Mouse (Mus musculus) stomach, embryonic 14.5 days (tissue): Measurements from ENCODE around the gene Lsm4. TPM values are rescaled to one million over a fixed set of nuclear protein-coding genes. Genes with fewer than 3 reads are reported as not detected.

Experiments used
- ATAC-seq: fragments of 200-750 bp; cut with Nextera tagmentation; 2 replicates; pipeline ENCODE4 v1.8.0; 2017; ENCODE audit warnings: low read depth, moderate TSS enrichment; ENCODE audit not compliant: insufficient number of reproducible peaks, insufficient read depth, low FRiP score
- H3K27ac ChIP-seq: fragments of 300-500 bp; sonication (generic); 2 replicates; pipeline ENCODE4 v1.5.1; 2014; ENCODE audit warnings: mild to moderate bottlenecking, low read length, moderate library complexity, mixed read lengths
- H3K27me3 ChIP-seq: fragments of 300-500 bp; sonication (generic); 2 replicates; pipeline ENCODE4 v1.6.1; 2014; ENCODE audit warnings: low read length, control low read depth, mixed read lengths; ENCODE audit not compliant: control insufficient read depth, insufficient read depth
- H3K36me3 ChIP-seq: fragments of 300-500 bp; sonication (generic); 2 replicates; pipeline ENCODE4 v1.6.1; 2014; ENCODE audit warnings: mild to moderate bottlenecking, control low read depth, low read length, moderate library complexity, mixed read lengths; ENCODE audit not compliant: control insufficient read depth, insufficient read depth
- H3K4me1 ChIP-seq: fragments of 300-500 bp; sonication (generic); 2 replicates; pipeline ENCODE4 v1.6.1; 2014; ENCODE audit warnings: low read length, control low read depth, mixed read lengths; ENCODE audit not compliant: control insufficient read depth, insufficient read depth
- H3K4me2 ChIP-seq: fragments of 300-500 bp; sonication (generic); replicated peaks from 2 replicates; pipeline ENCODE4 v1.6.1; 2014; ENCODE audit warnings: low read depth, low read length, control low read depth
- H3K4me3 ChIP-seq: fragments of 300-500 bp; sonication (generic); 2 replicates; pipeline ENCODE4 v1.5.1; 2014; ENCODE audit warnings: low read depth, low read length, control low read depth
- H3K9ac ChIP-seq: fragments of 300-500 bp; sonication (generic); replicated peaks from 2 replicates; pipeline ENCODE4 v1.6.1; 2014; ENCODE audit warnings: low read depth, mild to moderate bottlenecking, control low read depth, low read length, moderate library complexity, mixed read lengths
- H3K9me3 ChIP-seq: fragments of 300-500 bp; sonication (generic); 2 replicates; pipeline ENCODE4 v1.6.1; 2016; ENCODE audit warnings: low read depth, low read length, control low read depth; ENCODE audit not compliant: control insufficient read depth
- WGBS: fragments of 180-500 bp; shearing (Covaris S2); extraction: QIAGEN DNeasy Blood & Tissue Kit; methylation state at CpG from one replicate; pipeline ENCODE4 v1.1.7; 2014; 5-methylcytosine and 5-hydroxymethylcytosine counted together
- polyA plus RNA-seq: library from polyadenylated mRNA; unstranded; fragments of >200 nt; fragmentation: Nextera tagmentation; extraction: Ambion mirVana; gene quantifications from 2 replicates; pipeline ENCODE4 v1.2.1, GENCODE M21; 2014

Lsm4 gene
- polyA plus RNA-seq, 1 experiment from 2014 or later: 244 TPM

DNA sequence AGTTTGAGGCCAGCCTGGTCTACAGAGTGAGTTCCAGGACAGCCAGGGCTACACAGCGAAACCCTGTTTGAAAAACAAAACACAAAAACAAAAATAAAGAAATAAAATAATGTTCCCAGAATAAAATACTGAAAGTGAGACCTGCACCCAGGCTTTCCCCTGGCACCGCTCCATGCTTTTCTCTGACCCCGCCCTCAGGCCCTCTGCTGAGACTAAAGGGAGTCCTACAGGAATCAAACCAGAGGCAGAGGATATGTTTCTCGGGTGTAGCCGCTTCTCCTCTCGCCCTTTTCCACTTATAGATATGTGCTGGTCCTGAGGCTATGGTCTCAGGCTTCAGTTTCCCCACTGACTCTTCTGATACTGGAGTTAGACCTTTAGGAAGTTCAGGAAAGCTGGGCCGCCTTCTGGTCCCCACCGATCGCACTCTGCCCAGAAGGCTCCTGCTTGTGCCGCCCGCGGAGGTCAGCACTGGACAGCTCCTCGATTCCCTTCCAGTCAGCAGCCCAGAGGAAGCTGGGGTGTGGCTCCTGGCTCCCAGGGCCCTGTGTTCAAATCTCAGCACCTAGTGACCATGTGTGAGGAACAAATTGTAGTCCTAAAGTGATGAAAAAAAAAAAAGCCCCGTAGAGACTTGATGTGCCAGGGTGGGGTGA lies 52.9 kb downstream of the Lsm4 start:
- no peak for ATAC-seq
- WGBS: 24% methylated on average over 14 of the region's 14 CpGs
- no peak overlapping the region for H3K4me3 ChIP-seq
- H3K9ac ChIP-seq: no peak overlapping the region
- no peaks in the 10 kb centered on the region for H3K36me3 ChIP-seq
- H3K27ac ChIP-seq: no peak overlapping the region
- H3K27me3 ChIP-seq: 0 out of 2 replicates have a peak, but pooled peaks cover 4% of the 10 kb centered on the region
- no peaks in the 10 kb centered on the region for H3K4me1 ChIP-seq
- H3K9me3 ChIP-seq: no peaks in the 10 kb centered on the region
- no peak overlapping the region for H3K4me2 ChIP-seq

DNA sequence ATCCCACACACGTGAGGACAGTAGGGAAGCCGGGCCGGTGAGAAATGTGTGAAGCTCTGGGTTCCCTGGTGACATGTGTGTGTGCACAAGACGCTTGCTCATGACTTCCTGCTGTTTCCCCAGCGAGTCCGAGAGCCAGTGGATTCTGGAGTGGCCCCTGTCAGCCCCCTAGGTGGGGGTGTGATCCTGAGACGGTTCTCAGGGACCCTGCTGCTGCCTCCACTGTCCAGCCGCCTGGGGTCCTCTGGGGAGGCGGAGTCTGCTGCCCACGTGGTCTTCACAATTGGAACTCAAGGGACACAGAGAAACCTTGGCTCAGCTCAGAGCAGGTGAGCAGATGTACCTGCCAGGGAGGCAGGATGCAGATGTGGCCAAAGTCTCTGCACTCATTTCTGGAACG lies 53.7 kb downstream of the Lsm4 start:
- no peaks in the 10 kb centered on the region for H3K36me3 ChIP-seq
- H3K4me3 ChIP-seq: no peak overlapping the region
- H3K27ac ChIP-seq: no peak overlapping the region
- H3K9me3 ChIP-seq: no peaks in the 10 kb centered on the region
- H3K9ac ChIP-seq: no peak overlapping the region
- ATAC-seq: no peak
- H3K4me1 ChIP-seq: no peaks in the 10 kb centered on the region
- H3K27me3 ChIP-seq: 0 out of 2 replicates have a peak, but pooled peaks cover 4% of the 10 kb centered on the region
- 43% methylated on average over 11 of the region's 11 CpGs for WGBS
- H3K4me2 ChIP-seq: no peak overlapping the region

Other genes with a start within 250 kb of the Lsm4 start
- 21.6 and 23.0 TPM in 2 replicates for gene Crtc1, start 233.7 kb upstream of the Lsm4 start, polyA plus RNA-seq
- 20.9 and 22.1 TPM in 2 replicates for gene Klhl26, start 196.3 kb upstream of the Lsm4 start, polyA plus RNA-seq
- gene Tmem59l, start 185.9 kb upstream of the Lsm4 start, polyA plus RNA-seq: 4.8 and 6.4 TPM in 2 replicates
- 1.6 and 1.8 TPM in 2 replicates for gene Crlf1, start 180.1 kb upstream of the Lsm4 start, polyA plus RNA-seq
- 132 and 149 TPM in 2 replicates for gene Rex1bd, start 166.5 kb upstream of the Lsm4 start, polyA plus RNA-seq
- gene Uba52, start 162.4 kb upstream of the Lsm4 start, polyA plus RNA-seq: 1,056 and 1,119 TPM in 2 replicates
- gene Fkbp8, start 145.5 kb upstream of the Lsm4 start, polyA plus RNA-seq: 258 and 281 TPM in 2 replicates
- gene Kxd1, start 145.3 kb upstream of the Lsm4 start, polyA plus RNA-seq: 58.9 and 72.3 TPM in 2 replicates
- 17.1 and 17.9 TPM in 2 replicates for gene Ell, start 133.8 kb upstream of the Lsm4 start, polyA plus RNA-seq
- gene Isyna1, start 78.9 kb upstream of the Lsm4 start, polyA plus RNA-seq: 81.3 and 82.4 TPM in 2 replicates
- 121 and 122 TPM in 2 replicates for gene Ssbp4, start 64.4 kb upstream of the Lsm4 start, polyA plus RNA-seq
- 1.9 and 2.9 TPM in 2 replicates for gene Lrrc25, start 57.1 kb upstream of the Lsm4 start, polyA plus RNA-seq
- 0.17 and 0.24 TPM in 2 replicates for gene Gdf15, start 40.8 kb upstream of the Lsm4 start, polyA plus RNA-seq
- gene Pgpep1, start 12.9 kb upstream of the Lsm4 start, polyA plus RNA-seq: 67.7 and 70.8 TPM in 2 replicates
- 78.9 and 105 TPM in 2 replicates for gene Jund, start 25.7 kb downstream of the Lsm4 start, polyA plus RNA-seq
- 0.06 and 0.10 TPM in 2 replicates for gene Iqcn, start 30.2 kb downstream of the Lsm4 start, polyA plus RNA-seq
- gene Gm3336, start 45.3 kb downstream of the Lsm4 start, polyA plus RNA-seq: 0.51 and 0.63 TPM in 2 replicates
- gene Pde4c, start 50.5 kb downstream of the Lsm4 start, polyA plus RNA-seq: 0.29 and 0.32 TPM in 2 replicates
- gene Rab3a, start 81.4 kb downstream of the Lsm4 start, polyA plus RNA-seq: 27.0 and 28.7 TPM in 2 replicates
- gene Mpv17l2, start 87.7 kb downstream of the Lsm4 start, polyA plus RNA-seq: 42.8 and 43.1 TPM in 2 replicates
- gene Pik3r2, start 103.5 kb downstream of the Lsm4 start, polyA plus RNA-seq: 44.5 and 45.1 TPM in 2 replicates
- gene Mast3, start 131.8 kb downstream of the Lsm4 start, polyA plus RNA-seq: 10.7 and 13.2 TPM in 2 replicates
- gene Il12rb1, start 135.2 kb downstream of the Lsm4 start, polyA plus RNA-seq: 0.59 TPM in 1 of 2 replicates, not detected in the other
- gene Arrdc2, start 166.5 kb downstream of the Lsm4 start, polyA plus RNA-seq: 5.8 and 8.7 TPM in 2 replicates
- gene Kcnn1, start 190.0 kb downstream of the Lsm4 start, polyA plus RNA-seq: 1.6 and 2.1 TPM in 2 replicates
- 92.1 and 102 TPM in 2 replicates for gene Ccdc124, start 200.7 kb downstream of the Lsm4 start, polyA plus RNA-seq
- gene Slc5a5, start 219.5 kb downstream of the Lsm4 start, polyA plus RNA-seq: 4.2 and 4.8 TPM in 2 replicates
- gene Rpl18a, start 224.2 kb downstream of the Lsm4 start, polyA plus RNA-seq: 5,566 and 6,204 TPM in 2 replicates
- 41.5 and 42.0 TPM in 2 replicates for gene Map1s, start 232.7 kb downstream of the Lsm4 start, polyA plus RNA-seq